Mouse (Mus musculus) embryonic fibroblast, embryonic 13.5 days (primary cell): ENCODE data around the gene Hcst.

ENCODE experiments used
- CTCF ChIP-seq: IDR thresholded peaks from 2 replicates; pipeline ENCODE4 v1.5.1; 2011; ENCODE audit warnings: mild to moderate bottlenecking, control low read depth, low read length, moderate library complexity, borderline replicate concordance; ENCODE audit not compliant: insufficient read depth
- POLR2A ChIP-seq: IDR thresholded peaks from 2 replicates; pipeline ENCODE4 v1.6.1; 2011; ENCODE audit warnings: low read depth, mild to moderate bottlenecking, control low read depth, low read length, moderate library complexity

- no peak for TF ChIP-seq POLR2A
- no peak for TF ChIP-seq CTCF
Measured at GRCm38 (mm10) chr7:30399671-30400070, 20.0 kb downstream of the Hcst start.
